Comparison of ENCODE assay signal across 14 mouse cellular contexts in the genomic region with DNA sequence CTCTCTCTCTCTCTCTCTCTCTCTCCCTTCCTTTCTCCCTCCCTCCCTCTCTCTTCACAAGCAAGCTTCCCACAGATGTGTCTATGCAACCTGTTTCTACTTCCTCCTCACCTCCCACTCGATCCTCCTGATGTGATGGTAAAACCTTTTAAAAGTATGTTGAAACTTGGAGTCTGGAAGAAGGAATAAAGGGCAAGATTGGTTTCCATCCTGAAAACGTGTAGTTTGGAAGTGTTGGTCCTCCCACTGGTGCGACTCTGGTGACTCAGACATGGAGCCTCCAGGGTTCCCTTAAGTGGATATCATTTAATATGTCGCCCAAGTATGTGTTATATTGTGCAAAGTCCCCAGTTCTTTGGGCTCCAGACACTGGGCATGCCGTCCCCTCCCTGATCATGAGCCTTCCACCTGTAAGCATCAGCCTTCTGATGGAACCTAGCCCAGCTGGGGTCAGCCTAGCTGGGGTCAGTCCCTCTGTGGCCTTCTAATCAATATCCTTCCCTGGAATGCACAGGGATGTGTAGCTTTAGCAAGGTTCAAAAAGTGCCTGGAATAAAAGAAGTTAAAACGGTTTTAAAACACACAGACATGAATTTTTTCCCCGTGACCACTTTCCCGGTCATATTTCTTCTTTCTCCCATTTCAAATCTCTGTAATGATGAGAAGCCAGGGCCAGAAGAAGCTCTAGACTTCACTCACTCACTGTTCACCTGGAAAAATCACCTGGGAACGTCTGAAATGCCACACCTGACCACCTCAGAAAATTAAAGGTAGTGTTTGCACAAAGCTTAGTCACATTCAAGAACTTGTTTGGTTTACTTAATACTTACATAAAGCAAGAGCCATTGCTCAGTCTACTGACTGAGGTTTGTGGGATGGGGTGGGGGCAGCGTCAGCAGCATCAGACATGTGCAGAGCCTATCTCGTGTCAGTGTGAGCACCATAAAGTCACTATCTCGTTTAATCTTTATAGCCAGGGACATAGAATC.
"Had no signal": no experiment of that assay in that cellular context is flagged by ENCODE, and none has a peak within 500 bp of the region (broad histone marks: within the 10 kb centered on the region; RNA-seq: fewer than 3 reads in every experiment).

No protein-coding gene starts in this region.

- H3K36me3 ChIP-seq: limb, embryonic 10.5 days; liver, embryonic 15.5 days; midbrain, embryonic 10.5 days; neural tube, embryonic 12.5 days had no signal

- H3K4me1 ChIP-seq: liver, embryonic 15.5 days; neural tube, embryonic 12.5 days had no signal

- H3K4me3 ChIP-seq: layer of hippocampus, adult 2 months; limb, embryonic 10.5 days; liver, embryonic 15.5 days; midbrain, embryonic 10.5 days; neural tube, embryonic 12.5 days had no signal

- H3K27me3 ChIP-seq: liver, embryonic 15.5 days; neural tube, embryonic 12.5 days had no signal

- H3K27ac ChIP-seq: kidney, postnatal 0 days; layer of hippocampus, adult 2 months; limb, embryonic 10.5 days; liver, embryonic 15.5 days; midbrain, embryonic 10.5 days; neural tube, embryonic 12.5 days had no signal

- H3K4me2 ChIP-seq: liver, embryonic 11.5 days; liver, embryonic 15.5 days; lung, embryonic 14.5 days; neural tube, embryonic 12.5 days had no signal

- DNase-seq: kidney, adult 11 months; kidney, adult 9 months; kidney, postnatal 36 days; lung, embryonic 14.5 days; midbrain, embryonic 14.5 days; thymus, adult 2 months; thymus, postnatal 25 days had no signal

- H3K9me3 ChIP-seq: limb, embryonic 10.5 days; liver, embryonic 15.5 days; midbrain, embryonic 10.5 days; neural tube, embryonic 12.5 days had no signal

- H3K9ac ChIP-seq: liver, embryonic 15.5 days; lung, embryonic 14.5 days; neural tube, embryonic 12.5 days had no signal
